Mouse (Mus musculus) naive thymus-derived CD4-positive, alpha-beta T cell, adult 5 months (primary cell): ENCODE data around the gene Cacna1s. TPM values are rescaled to one million over a fixed set of nuclear protein-coding genes. Genes with fewer than 3 reads are reported as not detected.

Source experiments
- polyA plus RNA-seq: library from polyadenylated mRNA; unstranded; fragments of 100-300 nt; shearing (Covaris generic); gene quantifications from one replicate; pipeline ENCODE4 v1.2.1, GENCODE M21; 2017

Gene Cacna1s
- polyA plus RNA-seq: not detected

GRCm38 (mm10) chr1:136052547-136052946 lies at the start of gene Cacna1s:
Gene Cacna1s (plus strand): TSS chr1:136052750.

GRCm38 (mm10) chr1:136006292-136006748 lies 46.2 kb upstream of the Cacna1s start, which contains the start of gene Igfn1:
Gene Igfn1 (minus strand): TSS chr1:136006342.

GRCm38 (mm10) chr1:136007211-136008158 lies 45.1 kb upstream of the Cacna1s start, which contains the start of gene Tmem9:
Gene Tmem9 (plus strand): TSS chr1:136008150.

GRCm38 (mm10) chr1:136050312-136051012 lies 2.1 kb upstream of the Cacna1s start, which contains the start of gene Ascl5:
Gene Ascl5 (plus strand): TSS chr1:136050804.

GRCm38 (mm10) chr1:136130951-136131558 lies 78.5 kb downstream of the Cacna1s start, which contains the start of gene Kif21b:
Gene Kif21b (plus strand): TSS chr1:136131389.

Other genes starting within 250 kb of the Cacna1s start
- 0.86 TPM for gene Lad1, start 234.2 kb upstream of the Cacna1s start, polyA plus RNA-seq
- not detected for gene Tnnt2, start 216.4 kb upstream of the Cacna1s start, polyA plus RNA-seq
- not detected for gene Pkp1, start 133.5 kb upstream of the Cacna1s start, polyA plus RNA-seq
- gene Igfn1, start 46.4 kb upstream of the Cacna1s start, polyA plus RNA-seq: not detected
- gene Tmem9, start 44.6 kb upstream of the Cacna1s start, polyA plus RNA-seq: 27.7 TPM
- not detected for gene Ascl5, start 1.9 kb upstream of the Cacna1s start, polyA plus RNA-seq
- gene Kif21b, start 78.6 kb downstream of the Cacna1s start, polyA plus RNA-seq: 74.7 TPM
- gene Mroh3, start 160.1 kb downstream of the Cacna1s start, polyA plus RNA-seq: not detected
- gene Inava, start 181.5 kb downstream of the Cacna1s start, polyA plus RNA-seq: not detected
- not detected for gene Gpr25, start 208.1 kb downstream of the Cacna1s start, polyA plus RNA-seq